Mouse (Mus musculus): Measurements from ENCODE around the gene Lta. TPM values are rescaled to one million over a fixed set of nuclear protein-coding genes. Genes with fewer than 3 reads are reported as not detected.

Gene Lta
- total and polyA plus RNA-seq, 2 experiments from 2014 or later, result 0.47 to 0.85 TPM

DNA sequence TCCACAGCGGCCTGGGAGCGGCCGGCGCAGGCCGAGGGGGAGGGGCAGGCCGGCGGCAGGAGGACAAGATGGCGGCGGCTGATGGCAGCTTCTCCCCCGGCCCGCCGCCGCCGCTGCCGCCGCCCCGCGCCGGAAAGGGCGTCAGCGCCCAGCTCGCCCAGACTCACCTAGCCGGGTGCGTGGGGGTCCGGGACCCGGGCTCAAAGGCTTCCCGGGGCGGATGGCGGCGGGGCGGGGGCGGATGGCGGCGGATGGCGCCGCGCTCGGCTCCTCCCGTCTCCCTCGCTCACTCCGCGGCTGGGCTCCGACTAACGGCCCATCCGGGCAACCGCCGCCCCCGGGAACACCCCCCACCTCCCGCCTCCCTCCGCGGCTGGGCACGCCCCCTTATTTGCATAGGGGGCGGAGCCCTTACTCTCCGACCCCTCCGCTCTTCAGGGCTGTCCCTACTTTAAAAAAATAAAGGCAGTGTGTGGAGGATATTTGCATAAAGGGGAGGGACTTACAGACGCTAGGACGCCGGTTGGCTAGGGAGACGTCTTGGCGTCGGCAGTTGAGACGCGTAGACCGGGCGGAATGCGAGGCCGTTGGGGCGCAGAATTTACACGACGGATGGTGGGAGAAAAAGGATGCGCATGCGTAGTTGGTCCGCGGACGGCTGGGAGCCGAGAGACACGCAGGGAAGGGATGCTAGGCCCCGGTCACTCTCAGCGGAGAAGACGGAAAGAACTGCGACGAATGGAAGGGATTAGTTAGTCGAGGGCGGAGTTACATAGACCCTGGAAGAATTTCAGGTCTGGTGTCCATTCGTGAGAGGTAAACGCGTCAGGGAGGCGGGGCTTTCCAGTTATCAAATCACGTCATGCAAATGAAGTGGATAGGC, 40.3 kb downstream of the Lta start, which contains the start of gene Prrc2a:
Gene Prrc2a, minus strand, starts transcription at position 330 of the 883 bp plus-strand sequence.
- ATAC-seq, result peak; percentile 97
- Histone ChIP-seq H3K4me3 (ENCODE audit: low read length) (peak within 1 kb of the TSS; percentile 100), H3K4me1 (ENCODE audit: insufficient read depth, low read length) (peaks cover 11% of the 10 kb centered on the region; the same call in 1 of the 2 replicates), H3K27me3 (ENCODE audit: insufficient read depth, low read length) (no peaks in the 10 kb centered on the region), H3K27ac (peak within 1 kb of the TSS; percentile 99), H3K36me3 (ENCODE audit: insufficient read depth, low read length) (peaks cover 23% of the 10 kb centered on the region), H3K9ac (replicated peaks; ENCODE audit: low read length) (peak within 1 kb of the TSS; percentile 100), H3K9me3 (ENCODE audit: low read length) (no peaks in the 10 kb centered on the region), H3K4me2 (ENCODE audit: low read depth, low read length) (peak within 1 kb of the TSS; percentile 63)
- DNase-seq (ENCODE audit: low spot score), result peak; percentile 100
- TF ChIP-seq CTCF (IDR thresholded peaks at IDR 0.05; ENCODE audit: low read depth), result no peak
- under 1% methylated on average over 55 of the region's 89 CpGs for WGBS

GRCm38 (mm10) chr17:35164218-35164567, 41.0 kb downstream of the Lta start:
- no peaks in the 10 kb centered on the region for H3K27me3 ChIP-seq (ENCODE audit: insufficient read depth, low read length)
- H3K9me3 ChIP-seq (ENCODE audit: low read length), result no peaks in the 10 kb centered on the region
- WGBS, result 0% methylated on average over 25 of the region's 28 CpGs
- H3K4me1 ChIP-seq (ENCODE audit: insufficient read depth, low read length), result peaks cover 11% of the 10 kb centered on the region; the same call in 1 of the 2 replicates
- peak overlapping the region; percentile 99 for H3K27ac ChIP-seq
- no peak for DNase-seq (ENCODE audit: low spot score)
- H3K4me3 ChIP-seq (ENCODE audit: low read length), result peak overlapping the region; percentile 100
- peak overlapping the region; percentile 63 for H3K4me2 ChIP-seq (ENCODE audit: low read depth, low read length)
- no peak for ATAC-seq
- no peak for TF ChIP-seq CTCF (IDR thresholded peaks at IDR 0.05; ENCODE audit: low read depth)
- H3K36me3 ChIP-seq (ENCODE audit: insufficient read depth, low read length), result peaks cover 29% of the 10 kb centered on the region
- peak overlapping the region; percentile 100 for H3K9ac ChIP-seq (replicated peaks; ENCODE audit: low read length)

GRCm38 (mm10) chr17:35163326-35164081, 41.6 kb downstream of the Lta start:
- Histone ChIP-seq H3K9ac (replicated peaks; ENCODE audit: low read length) (peak overlapping the region; percentile 100), H3K9me3 (ENCODE audit: low read length) (no peaks in the 10 kb centered on the region), H3K27ac (peak overlapping the region; percentile 99), H3K4me3 (ENCODE audit: low read length) (peak overlapping the region; percentile 100), H3K4me2 (ENCODE audit: low read depth, low read length) (peak overlapping the region; percentile 63), H3K27me3 (ENCODE audit: insufficient read depth, low read length) (no peaks in the 10 kb centered on the region), H3K36me3 (ENCODE audit: insufficient read depth, low read length) (peaks cover 36% of the 10 kb centered on the region), H3K4me1 (ENCODE audit: insufficient read depth, low read length) (peaks cover 11% of the 10 kb centered on the region; the same call in 1 of the 2 replicates)
- no peak for ATAC-seq
- DNase-seq (ENCODE audit: low spot score), result peak; percentile 20
- no peak for TF ChIP-seq CTCF (IDR thresholded peaks at IDR 0.05; ENCODE audit: low read depth)
- 8% methylated on average over 8 of the region's 8 CpGs for WGBS

DNA sequence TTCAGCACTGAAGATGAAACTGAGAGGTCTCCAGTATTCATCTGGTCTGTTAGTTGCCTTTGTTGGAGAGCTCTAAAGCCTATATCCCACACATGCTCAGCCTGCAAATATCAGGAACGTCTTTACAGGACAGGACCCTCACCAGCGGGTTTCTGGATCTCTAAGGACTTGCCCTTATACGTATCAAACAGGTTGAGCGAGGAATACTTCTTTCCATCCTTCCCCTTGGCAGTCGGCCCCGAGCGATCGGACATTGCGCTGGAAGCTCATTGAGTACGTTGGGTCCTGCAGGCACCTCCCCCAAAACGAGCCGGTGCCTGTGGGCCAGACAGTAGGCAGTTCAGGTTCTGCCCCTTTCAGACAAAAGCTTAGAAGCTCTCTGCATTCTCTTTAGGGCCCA, 42.4 kb downstream of the Lta start:
- no peak for TF ChIP-seq CTCF (IDR thresholded peaks at IDR 0.05; ENCODE audit: low read depth)
- no peak for ATAC-seq
- Histone ChIP-seq H3K4me2 (ENCODE audit: low read depth, low read length) (peak overlapping the region; percentile 63), H3K27ac (peak overlapping the region; percentile 99; the same call in 1 of the 2 replicates), H3K36me3 (ENCODE audit: insufficient read depth, low read length) (peaks cover 44% of the 10 kb centered on the region), H3K27me3 (ENCODE audit: insufficient read depth, low read length) (no peaks in the 10 kb centered on the region), H3K9ac (replicated peaks; ENCODE audit: low read length) (peak overlapping the region; percentile 100), H3K4me3 (ENCODE audit: low read length) (peak overlapping the region; percentile 100), H3K9me3 (ENCODE audit: low read length) (no peaks in the 10 kb centered on the region), H3K4me1 (ENCODE audit: insufficient read depth, low read length) (peaks cover 11% of the 10 kb centered on the region; the same call in 1 of the 2 replicates)
- 26% methylated on average over 12 of the region's 12 CpGs for WGBS
- no peak for DNase-seq (ENCODE audit: low spot score)

DNA sequence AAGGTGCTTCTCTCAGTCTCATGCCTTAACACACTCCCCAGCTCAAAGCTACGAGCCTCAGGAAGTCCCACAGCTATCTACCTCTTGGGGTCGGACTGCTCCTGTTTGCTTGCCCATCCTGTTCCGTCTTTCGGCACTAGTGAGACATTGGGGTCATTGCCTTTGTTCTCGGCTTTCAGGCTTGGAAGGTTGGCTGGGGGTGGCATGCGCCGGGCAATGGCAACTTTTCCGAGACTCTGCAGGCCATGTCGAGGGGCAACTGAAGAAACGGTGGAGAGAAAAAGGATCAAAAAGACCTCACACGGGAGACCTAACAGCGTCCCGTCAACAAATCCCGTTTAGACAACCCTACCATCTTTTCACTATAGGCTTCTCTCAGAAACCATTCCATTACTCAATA, 43.0 kb downstream of the Lta start:
- no peak for DNase-seq (ENCODE audit: low spot score)
- no peak for ATAC-seq
- Histone ChIP-seq H3K4me2 (ENCODE audit: low read depth, low read length) (peak overlapping the region; percentile 63), H3K27ac (no peak overlapping the region), H3K4me3 (ENCODE audit: low read length) (peak overlapping the region; percentile 100; the same call in 1 of the 2 replicates), H3K9me3 (ENCODE audit: low read length) (no peaks in the 10 kb centered on the region), H3K36me3 (ENCODE audit: insufficient read depth, low read length) (peaks cover 50% of the 10 kb centered on the region), H3K27me3 (ENCODE audit: insufficient read depth, low read length) (no peaks in the 10 kb centered on the region), H3K4me1 (ENCODE audit: insufficient read depth, low read length) (peaks cover 11% of the 10 kb centered on the region; the same call in 1 of the 2 replicates), H3K9ac (replicated peaks; ENCODE audit: low read length) (peak overlapping the region; percentile 14; the same call in 1 of the 2 replicates)
- WGBS, result 62% methylated on average over 14 of the region's 14 CpGs
- no peak for TF ChIP-seq CTCF (IDR thresholded peaks at IDR 0.05; ENCODE audit: low read depth)

DNA sequence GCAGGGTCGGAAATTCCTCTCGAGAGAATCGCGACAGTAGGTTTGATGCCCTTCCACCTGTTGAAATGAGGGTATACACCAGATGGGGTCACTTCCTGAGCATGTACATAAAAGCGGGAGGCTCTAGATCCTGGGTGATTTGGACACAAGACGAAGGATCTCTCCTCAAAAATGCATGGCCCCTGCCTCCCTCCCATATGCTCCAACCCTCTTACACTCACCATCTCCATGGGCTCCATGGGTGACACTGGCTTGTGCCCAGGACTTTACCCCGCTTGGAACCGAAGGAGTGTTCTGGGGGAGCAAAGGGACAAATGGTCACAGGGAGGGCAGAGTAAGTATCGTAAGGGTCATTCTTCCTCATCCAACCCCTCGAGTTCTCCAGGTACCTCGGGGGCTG, 43.7 kb downstream of the Lta start:
- Histone ChIP-seq H3K36me3 (ENCODE audit: insufficient read depth, low read length) (peaks cover 57% of the 10 kb centered on the region), H3K9me3 (ENCODE audit: low read length) (no peaks in the 10 kb centered on the region), H3K27ac (no peak overlapping the region), H3K4me2 (ENCODE audit: low read depth, low read length) (no peak overlapping the region), H3K4me1 (ENCODE audit: insufficient read depth, low read length) (peaks cover 11% of the 10 kb centered on the region; the same call in 1 of the 2 replicates), H3K4me3 (ENCODE audit: low read length) (no peak overlapping the region), H3K27me3 (ENCODE audit: insufficient read depth, low read length) (no peaks in the 10 kb centered on the region), H3K9ac (replicated peaks; ENCODE audit: low read length) (0 out of 2 replicates have a peak overlapping the region, but pooled peaks have one; percentile 14)
- no peak for TF ChIP-seq CTCF (IDR thresholded peaks at IDR 0.05; ENCODE audit: low read depth)
- ATAC-seq (no peak), DNase-seq (ENCODE audit: low spot score) (no peak)
- WGBS, result 88% methylated on average over 11 of the region's 11 CpGs
